Mouse (Mus musculus) liver, adult 2 months (tissue): ENCODE results near the gene 4930404N11Rik.

Source experiments
- CTCF ChIP-seq: fragments of 200-500 bp; IDR thresholded peaks from 2 replicates; pipeline ENCODE4 v1.5.1; 2011; ENCODE audit warnings: low read depth, low read length, control low read depth
- POLR2A ChIP-seq: fragments of 200-500 bp; IDR thresholded peaks from 2 replicates; pipeline ENCODE4 v1.6.1; 2011; ENCODE audit warnings: low read length, control low read depth; ENCODE audit not compliant: insufficient read depth; ENCODE audit errors: extremely low read depth

DNA sequence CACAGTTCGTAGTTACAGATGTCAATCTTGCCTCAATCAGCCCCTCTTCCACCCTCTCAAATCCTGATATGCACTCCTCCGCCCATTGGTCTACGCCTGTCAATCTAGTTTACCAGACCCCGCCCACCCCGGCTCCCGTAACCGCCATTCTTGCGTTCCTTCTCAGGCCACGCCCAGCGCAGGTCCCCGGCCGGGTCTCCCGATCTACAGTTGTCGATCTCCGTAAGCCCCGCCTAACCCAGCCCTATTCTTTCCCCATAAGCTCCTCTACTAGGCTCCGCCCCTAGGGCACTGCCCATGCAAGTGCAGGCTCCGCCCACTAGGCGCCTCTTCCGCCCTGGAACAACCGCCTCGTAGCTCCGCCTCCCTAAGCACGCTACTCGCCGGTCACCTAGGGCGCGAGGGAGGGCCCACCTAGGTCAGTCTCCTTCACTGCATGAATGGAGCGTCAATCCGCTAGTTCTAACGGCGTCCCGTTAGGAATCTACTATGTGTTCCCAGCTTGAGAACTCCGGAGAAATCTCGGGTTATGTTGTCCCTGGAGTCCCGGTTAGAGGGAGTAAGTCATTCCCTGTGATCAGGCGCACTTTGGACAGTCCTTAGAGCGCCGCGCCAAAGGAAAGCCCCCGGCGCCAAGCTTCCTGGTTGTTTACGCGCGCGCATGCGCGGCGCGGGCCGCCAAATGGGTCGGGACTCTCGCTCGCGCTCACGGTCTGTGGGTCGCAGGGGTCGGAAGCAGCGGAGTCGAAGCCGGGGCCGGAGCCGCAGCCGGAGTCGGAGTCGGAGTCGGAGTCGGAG, 44.9 kb downstream of the 4930404N11Rik start, which contains the start of gene Cactin:
- no peak for TF ChIP-seq CTCF
- peak; percentile 65; the same call in 1 of the 2 replicates for TF ChIP-seq POLR2A
